Mouse (Mus musculus): Measurements from ENCODE around the gene Ccdc69. TPM values are rescaled to one million over a fixed set of nuclear protein-coding genes. Genes with fewer than 3 reads are reported as not detected.
"Not testable (repeated sequence)": the region's sequence is repeated elsewhere in the genome, so short reads cannot be mapped to it uniquely, and the experiment has no call there.

Ccdc69 gene
- 3.5 and 3.7 TPM in 2 replicates for polyA plus RNA-seq (2015; fragmentation: Nextera tagmentation; extraction: Ambion mirVana)

GRCm38 (mm10) chr11:55077331-55078231, at the start of gene Ccdc69:
Ccdc69 (minus strand) TSS chr11:55078131.
- H3K27me3 ChIP-seq (ENCODE audit: control insufficient read depth, insufficient read depth, low read length): no peaks in the 10 kb centered on the region
- H3K4me3 ChIP-seq (replicated peaks; ENCODE audit: low read length): peak within 1 kb of the TSS; percentile 54
- ATAC-seq (ENCODE audit: insufficient read depth, low FRiP score): peak; percentile 73
- under 1% methylated on average over 50 of the region's 50 CpGs for WGBS
- H3K9ac ChIP-seq (ENCODE audit: low read length): peak within 1 kb of the TSS; percentile 70
- no peaks in the 10 kb centered on the region for H3K36me3 ChIP-seq (ENCODE audit: control insufficient read depth, insufficient read depth, low read length)
- H3K4me1 ChIP-seq (ENCODE audit: control insufficient read depth, insufficient read depth, low read length): no peaks in the 10 kb centered on the region
- peak within 1 kb of the TSS; percentile 21; the same call in 1 of the 2 replicates for H3K27ac ChIP-seq (ENCODE audit: low read length)
- H3K9me3 ChIP-seq (replicated peaks; ENCODE audit: control insufficient read depth, low read length): no peaks in the 10 kb centered on the region
- peak within 1 kb of the TSS; percentile 96 for H3K4me2 ChIP-seq (ENCODE audit: low read depth, low read length)

GRCm38 (mm10) chr11:55126663-55127062, 48.7 kb upstream of the Ccdc69 start:
- no peak overlapping the region for H3K4me3 ChIP-seq (replicated peaks; ENCODE audit: low read length)
- no peak for ATAC-seq (ENCODE audit: insufficient read depth, low FRiP score)
- 67% methylated on average over 3 of the region's 3 CpGs for WGBS
- H3K9me3 ChIP-seq (replicated peaks; ENCODE audit: control insufficient read depth, low read length): no peaks in the 10 kb centered on the region
- H3K27me3 ChIP-seq (ENCODE audit: control insufficient read depth, insufficient read depth, low read length): no peaks in the 10 kb centered on the region
- no peak overlapping the region for H3K9ac ChIP-seq (ENCODE audit: low read length)
- no peak overlapping the region for H3K4me2 ChIP-seq (ENCODE audit: low read depth, low read length)
- H3K36me3 ChIP-seq (ENCODE audit: control insufficient read depth, insufficient read depth, low read length): no peaks in the 10 kb centered on the region
- no peaks in the 10 kb centered on the region for H3K4me1 ChIP-seq (ENCODE audit: control insufficient read depth, insufficient read depth, low read length)
- H3K27ac ChIP-seq (ENCODE audit: low read length): no peak overlapping the region

DNA sequence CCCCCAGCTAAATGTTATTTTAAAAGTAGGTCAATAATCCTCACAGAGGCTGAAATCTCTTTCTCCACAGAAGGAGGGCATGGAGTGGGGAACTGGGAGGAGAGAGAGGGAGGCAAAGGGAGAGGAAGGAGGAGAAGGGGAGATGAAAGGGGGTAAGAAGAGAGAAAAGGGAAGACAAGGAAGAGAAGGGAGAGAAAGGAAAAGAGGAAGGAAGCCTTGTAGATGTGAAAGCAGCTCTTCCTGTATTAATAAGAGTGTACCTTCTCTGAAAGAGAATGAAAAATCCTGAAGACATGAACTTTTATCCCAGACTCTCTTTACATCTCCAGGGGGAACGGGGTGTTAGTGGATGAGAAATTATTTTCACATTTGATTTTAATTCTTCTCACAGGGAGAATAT, 43.5 kb upstream of the Ccdc69 start:
- Histone ChIP-seq H3K27ac (ENCODE audit: low read length) (peak overlapping the region; percentile 53; the same call in 1 of the 2 replicates), H3K4me2 (ENCODE audit: low read depth, low read length) (no peak overlapping the region), H3K9ac (ENCODE audit: low read length) (no peak overlapping the region), H3K36me3 (ENCODE audit: control insufficient read depth, insufficient read depth, low read length) (no peaks in the 10 kb centered on the region), H3K4me3 (replicated peaks; ENCODE audit: low read length) (no peak overlapping the region), H3K27me3 (ENCODE audit: control insufficient read depth, insufficient read depth, low read length) (no peaks in the 10 kb centered on the region), H3K4me1 (ENCODE audit: control insufficient read depth, insufficient read depth, low read length) (no peaks in the 10 kb centered on the region), H3K9me3 (replicated peaks; ENCODE audit: control insufficient read depth, low read length) (no peaks in the 10 kb centered on the region)
- 78% methylated on average over 1 of the region's 1 CpGs for WGBS
- ATAC-seq (ENCODE audit: insufficient read depth, low FRiP score): no peak

- no peaks in the 10 kb centered on the region for H3K27me3 ChIP-seq (ENCODE audit: control insufficient read depth, insufficient read depth, low read length)
- H3K4me2 ChIP-seq (ENCODE audit: low read depth, low read length): no peak overlapping the region
- H3K9ac ChIP-seq (ENCODE audit: low read length): no peak overlapping the region
- ATAC-seq (ENCODE audit: insufficient read depth, low FRiP score): no peak
- H3K27ac ChIP-seq (ENCODE audit: low read length): 0 out of 2 replicates have a peak overlapping the region, but pooled peaks have one; percentile 53
- H3K4me3 ChIP-seq (replicated peaks; ENCODE audit: low read length): no peak overlapping the region
- no peaks in the 10 kb centered on the region for H3K9me3 ChIP-seq (replicated peaks; ENCODE audit: control insufficient read depth, low read length)
- no peaks in the 10 kb centered on the region for H3K4me1 ChIP-seq (ENCODE audit: control insufficient read depth, insufficient read depth, low read length)
- no peaks in the 10 kb centered on the region for H3K36me3 ChIP-seq (ENCODE audit: control insufficient read depth, insufficient read depth, low read length)
- 57% methylated on average over 8 of the region's 8 CpGs for WGBS
Observed at GRCm38 (mm10) chr11:55120821-55121271, 42.9 kb upstream of the Ccdc69 start.

DNA sequence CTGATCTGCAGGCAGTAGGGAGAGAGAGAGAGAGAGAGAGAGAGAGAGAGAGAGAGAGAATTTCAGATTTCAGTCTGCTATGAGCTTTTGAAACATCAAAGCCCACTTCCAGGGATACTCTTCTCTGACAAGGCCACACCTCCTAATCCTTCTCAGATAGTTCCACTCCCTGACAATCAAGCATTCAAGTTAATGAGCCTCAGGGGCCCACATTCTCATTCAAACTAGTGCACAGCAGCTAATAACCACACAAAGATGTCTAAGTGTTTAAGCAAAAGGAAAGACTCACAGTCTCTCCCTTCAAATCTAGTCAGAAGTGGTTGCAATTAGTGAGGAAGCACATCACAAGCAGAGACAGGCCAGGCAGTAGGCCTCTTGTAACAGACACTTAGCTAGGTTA, 42.3 kb upstream of the Ccdc69 start:
- no peaks in the 10 kb centered on the region for H3K4me1 ChIP-seq (ENCODE audit: control insufficient read depth, insufficient read depth, low read length)
- ATAC-seq (ENCODE audit: insufficient read depth, low FRiP score): no peak
- H3K27ac ChIP-seq (ENCODE audit: low read length): no peak overlapping the region

GRCm38 (mm10) chr11:55117031-55117430, 39.1 kb upstream of the Ccdc69 start:
- Histone ChIP-seq H3K4me3 (replicated peaks; ENCODE audit: low read length) (no peak overlapping the region), H3K27me3 (ENCODE audit: control insufficient read depth, insufficient read depth, low read length) (no peaks in the 10 kb centered on the region), H3K4me2 (ENCODE audit: low read depth, low read length) (no peak overlapping the region), H3K9ac (ENCODE audit: low read length) (no peak overlapping the region), H3K27ac (ENCODE audit: low read length) (no peak overlapping the region), H3K4me1 (ENCODE audit: control insufficient read depth, insufficient read depth, low read length) (no peaks in the 10 kb centered on the region), H3K36me3 (ENCODE audit: control insufficient read depth, insufficient read depth, low read length) (no peaks in the 10 kb centered on the region), H3K9me3 (replicated peaks; ENCODE audit: control insufficient read depth, low read length) (no peaks in the 10 kb centered on the region; the same call in 1 of the 2 replicates)
- WGBS: 88% methylated on average over 2 of the region's 2 CpGs
- no peak for ATAC-seq (ENCODE audit: insufficient read depth, low FRiP score)

More for the DNA sequence above, 42.3 kb upstream of the Ccdc69 start:
- Histone ChIP-seq H3K27me3 (ENCODE audit: control insufficient read depth, insufficient read depth, low read length) (no peaks in the 10 kb centered on the region), H3K9me3 (replicated peaks; ENCODE audit: control insufficient read depth, low read length) (no peaks in the 10 kb centered on the region), H3K4me3 (replicated peaks; ENCODE audit: low read length) (no peak overlapping the region), H3K36me3 (ENCODE audit: control insufficient read depth, insufficient read depth, low read length) (no peaks in the 10 kb centered on the region), H3K4me2 (ENCODE audit: low read depth, low read length) (no peak overlapping the region), H3K9ac (ENCODE audit: low read length) (no peak overlapping the region)

DNA sequence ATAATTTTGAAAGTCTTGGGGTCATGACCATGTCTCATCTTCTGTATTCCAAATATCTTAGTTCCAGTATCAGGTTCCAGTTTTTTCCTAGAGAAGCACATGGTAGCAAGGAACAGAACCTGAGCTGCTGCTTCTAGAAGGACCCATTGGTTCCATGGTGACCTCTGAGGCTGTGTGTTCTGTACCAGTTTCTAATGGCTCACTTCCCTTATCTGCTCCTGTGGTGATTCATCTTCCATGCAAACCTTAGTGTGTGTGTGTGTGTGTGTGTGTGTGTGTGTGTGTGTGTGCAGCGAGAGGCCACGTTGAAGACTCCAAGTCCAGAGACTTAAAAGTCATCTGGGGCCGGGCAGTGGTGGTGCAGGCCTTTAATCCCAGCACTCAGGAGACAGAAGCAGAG, 38.1 kb upstream of the Ccdc69 start:
- no peaks in the 10 kb centered on the region for H3K27me3 ChIP-seq (ENCODE audit: control insufficient read depth, insufficient read depth, low read length)
- no peak overlapping the region for H3K4me2 ChIP-seq (ENCODE audit: low read depth, low read length)
- H3K36me3 ChIP-seq (ENCODE audit: control insufficient read depth, insufficient read depth, low read length): no peaks in the 10 kb centered on the region
- H3K4me1 ChIP-seq (ENCODE audit: control insufficient read depth, insufficient read depth, low read length): peaks cover under 1% of the 10 kb centered on the region; the same call in 1 of the 2 replicates
- no peak overlapping the region for H3K4me3 ChIP-seq (replicated peaks; ENCODE audit: low read length)
- no peak overlapping the region for H3K9ac ChIP-seq (ENCODE audit: low read length)
- no peak overlapping the region for H3K27ac ChIP-seq (ENCODE audit: low read length)
- no peaks in the 10 kb centered on the region; the same call in 1 of the 2 replicates for H3K9me3 ChIP-seq (replicated peaks; ENCODE audit: control insufficient read depth, low read length)
- ATAC-seq (ENCODE audit: insufficient read depth, low FRiP score): no peak
- WGBS: 79% methylated on average over 3 of the region's 3 CpGs

DNA sequence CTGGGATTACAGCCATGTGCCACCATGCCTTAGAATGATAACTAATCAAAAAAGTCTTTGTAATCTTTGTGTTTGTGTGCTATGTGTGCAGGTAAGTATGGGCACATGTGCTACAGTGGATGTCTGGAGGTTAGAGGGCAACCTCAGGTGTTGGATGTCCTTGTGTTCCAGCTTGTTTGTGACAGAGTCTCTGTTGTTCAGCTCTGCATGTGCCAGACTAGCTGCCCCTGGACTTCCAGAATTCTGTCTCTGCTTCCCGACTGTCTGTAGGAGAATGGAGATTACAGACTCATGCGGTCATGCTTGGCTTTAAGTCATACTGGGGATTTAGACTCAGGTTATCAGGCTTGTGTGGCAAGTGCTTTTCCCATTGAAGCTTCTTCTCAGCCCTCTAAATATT, 36.4 kb upstream of the Ccdc69 start:
- Histone ChIP-seq H3K9me3 (replicated peaks; ENCODE audit: control insufficient read depth, low read length) (no peaks in the 10 kb centered on the region; the same call in 1 of the 2 replicates), H3K27ac (ENCODE audit: low read length) (no peak overlapping the region; the same call in 1 of the 2 replicates), H3K27me3 (ENCODE audit: control insufficient read depth, insufficient read depth, low read length) (no peaks in the 10 kb centered on the region), H3K9ac (ENCODE audit: low read length) (no peak overlapping the region), H3K4me1 (ENCODE audit: control insufficient read depth, insufficient read depth, low read length) (peaks cover 7% of the 10 kb centered on the region; the same call in 1 of the 2 replicates), H3K4me3 (replicated peaks; ENCODE audit: low read length) (no peak overlapping the region), H3K36me3 (ENCODE audit: control insufficient read depth, insufficient read depth, low read length) (no peaks in the 10 kb centered on the region), H3K4me2 (ENCODE audit: low read depth, low read length) (no peak overlapping the region)
- WGBS: 79% methylated on average over 2 of the region's 2 CpGs
- no peak for ATAC-seq (ENCODE audit: insufficient read depth, low FRiP score)

GRCm38 (mm10) chr11:55113861-55114250, 35.9 kb upstream of the Ccdc69 start:
- H3K4me3 ChIP-seq (replicated peaks; ENCODE audit: low read length); H3K9ac ChIP-seq (ENCODE audit: low read length); H3K36me3 ChIP-seq (ENCODE audit: control insufficient read depth, insufficient read depth, low read length); H3K9me3 ChIP-seq (replicated peaks; ENCODE audit: control insufficient read depth, low read length); ATAC-seq (ENCODE audit: insufficient read depth, low FRiP score); H3K4me1 ChIP-seq (ENCODE audit: control insufficient read depth, insufficient read depth, low read length); H3K27me3 ChIP-seq (ENCODE audit: control insufficient read depth, insufficient read depth, low read length); H3K4me2 ChIP-seq (ENCODE audit: low read depth, low read length); H3K27ac ChIP-seq (ENCODE audit: low read length): not testable (repeated sequence)
- WGBS: 19% methylated on average over 4 of the region's 4 CpGs
